Mouse (Mus musculus): ENCODE measurements around the gene Arvcf.

DNA sequence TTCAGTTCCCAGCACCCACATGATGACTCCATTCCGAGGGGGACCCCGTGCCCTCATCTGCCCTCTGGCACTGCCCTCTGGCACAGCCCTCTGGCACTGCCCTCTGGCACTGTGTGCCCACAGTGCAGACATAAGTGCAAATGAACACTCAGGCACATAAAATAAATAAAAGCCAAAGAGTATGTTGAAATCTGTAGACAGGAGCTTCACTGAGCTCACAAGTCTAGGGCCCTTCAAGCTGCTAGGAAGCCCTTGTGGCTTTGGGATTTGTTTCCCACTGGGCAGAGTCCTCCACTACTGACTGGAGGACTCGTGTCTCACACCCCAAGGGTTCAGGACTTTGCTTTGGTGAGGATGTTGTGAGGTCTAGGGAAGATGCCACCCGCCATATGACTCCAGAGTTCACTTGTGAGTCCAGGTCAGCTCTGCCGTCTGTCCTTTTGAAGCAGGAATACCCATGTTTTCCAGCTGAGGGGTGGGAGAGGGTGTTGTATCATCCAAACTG, 80.1 kb downstream of the Arvcf start:
- TF ChIP-seq CTCF (IDR thresholded peaks at IDR 0.05; ENCODE audit: low read depth): no peak
- TF ChIP-seq EP300 (IDR thresholded peaks at IDR 0.05; ENCODE audit: low read depth): no peak

Measured in liver, postnatal 0 days (tissue).